18 mouse cellular contexts compared by ENCODE assay signal in genomic region chr4:130914527-130914926, GRCm38 (mm10). TPM values are rescaled to one million over a fixed set of nuclear protein-coding genes. Genes with fewer than 3 reads are reported as not detected.
DNase-seq lines count a peak whose midpoint lies in the region; ATAC-seq and TF ChIP-seq lines count a peak whose summit lies in the region.
"Had no signal": no experiment of that assay in that cellular context is flagged by ENCODE, and none has a peak within 500 bp of the region (broad histone marks: within the 10 kb centered on the region; RNA-seq: fewer than 3 reads in every experiment).

No protein-coding gene starts in this region.

- no peak overlapping the region for H3K27ac ChIP-seq in heart, embryonic 15.5 days
- H3K27ac ChIP-seq in thymus, adult 2 months (ENCODE audit: control insufficient read depth, insufficient read depth, low read length): peak overlapping the region; percentile 98
- H3K27ac ChIP-seq in liver, embryonic 13.5 days: no peak overlapping the region
- H3K27ac ChIP-seq in forebrain, postnatal 0 days (ENCODE audit: low read depth, low read length): no peak overlapping the region
- H3K27ac ChIP-seq in kidney, adult 2 months (ENCODE audit: insufficient read depth, low read depth, low read length): no peak overlapping the region
- H3K27ac ChIP-seq: embryonic facial prominence, embryonic 15.5 days; forebrain, embryonic 13.5 days had no signal

- ATAC-seq in heart, embryonic 15.5 days (replicated peaks; ENCODE audit: insufficient number of reproducible peaks, insufficient read depth, low FRiP score, low read depth): no peak
- ATAC-seq in liver, embryonic 13.5 days (ENCODE audit: low read depth): no peak
- ATAC-seq in forebrain, postnatal 0 days: no peak
- ATAC-seq: forebrain, embryonic 13.5 days had no signal

- no peak for DNase-seq in heart, postnatal 10 days
- DNase-seq in thymus, adult 2 months: peak; percentile 49
- DNase-seq in thymus, postnatal 25 days: no peak
- no peak for DNase-seq in liver, embryonic 13.5 days
- no peak for DNase-seq in forebrain, postnatal 0 days
- DNase-seq in layer of hippocampus, postnatal 25 days (ENCODE audit: extremely low spot score in 1 of 2, low spot score in 1 of 2): no peak
- no peak for DNase-seq in kidney, adult 2 months
- DNase-seq: gastrocnemius, postnatal 10 days; kidney, postnatal 14 days; layer of hippocampus, postnatal 36 days had no signal

- intact Hi-C loops in heart, postnatal 10 days (cut with DNase I): no loop called here

- no peak overlapping the region for H3K9ac ChIP-seq in heart, embryonic 15.5 days
- 0 out of 2 replicates have a peak overlapping the region, but pooled peaks have one; percentile 51 for H3K9ac ChIP-seq in liver, embryonic 13.5 days
- no peak overlapping the region for H3K9ac ChIP-seq in forebrain, postnatal 0 days
- H3K9ac ChIP-seq: embryonic facial prominence, embryonic 15.5 days; forebrain, embryonic 13.5 days had no signal

- no peaks in the 10 kb centered on the region for H3K9me3 ChIP-seq in heart, embryonic 15.5 days (replicated peaks)
- no peaks in the 10 kb centered on the region for H3K9me3 ChIP-seq in liver, embryonic 13.5 days (replicated peaks)
- H3K9me3 ChIP-seq in forebrain, postnatal 0 days (ENCODE audit: low read length): no peaks in the 10 kb centered on the region
- H3K9me3 ChIP-seq: embryonic facial prominence, embryonic 15.5 days; forebrain, embryonic 13.5 days had no signal

- H3K4me1 ChIP-seq in heart, embryonic 15.5 days (replicated peaks): peaks cover 23% of the 10 kb centered on the region
- H3K4me1 ChIP-seq in thymus, adult 2 months (replicated peaks; ENCODE audit: control insufficient read depth, insufficient read depth, low read length): peaks cover 67% of the 10 kb centered on the region
- H3K4me1 ChIP-seq in liver, embryonic 13.5 days (replicated peaks): peaks cover 62% of the 10 kb centered on the region
- no peaks in the 10 kb centered on the region for H3K4me1 ChIP-seq in forebrain, postnatal 0 days (ENCODE audit: insufficient read depth)
- H3K4me1 ChIP-seq in kidney, adult 2 months (ENCODE audit: control insufficient read depth, insufficient read depth, low read length): no peaks in the 10 kb centered on the region

- TF ChIP-seq POLR2A in thymus, adult 2 months (IDR thresholded peaks at IDR 0.05; ENCODE audit: control insufficient read depth, extremely low read depth, insufficient read depth, low read length, poor library complexity): no peak
- TF ChIP-seq POLR2A in kidney, adult 2 months (IDR thresholded peaks at IDR 0.05; ENCODE audit: low read depth, low read length): no peak

- peak overlapping the region; percentile 17; the same call in 1 of the 2 replicates for H3K4me3 ChIP-seq in heart, embryonic 15.5 days
- H3K4me3 ChIP-seq in thymus, adult 2 months (ENCODE audit: control insufficient read depth, insufficient read depth, low read length): peak overlapping the region; percentile 95
- H3K4me3 ChIP-seq in liver, embryonic 13.5 days (replicated peaks): peak overlapping the region; percentile 30
- H3K4me3 ChIP-seq in forebrain, postnatal 0 days (ENCODE audit: low read depth, low read length): no peak overlapping the region
- no peak overlapping the region for H3K4me3 ChIP-seq in kidney, adult 2 months (ENCODE audit: insufficient read depth, low read depth, low read length)
- H3K4me3 ChIP-seq: embryonic facial prominence, embryonic 15.5 days; forebrain, embryonic 13.5 days had no signal

- WGBS in heart, embryonic 15.5 days: 47% methylated on average over 7 of the region's 7 CpGs
- WGBS in thymus, adult 2 months: 3% methylated on average over 7 of the region's 7 CpGs
- WGBS in liver, embryonic 13.5 days (ENCODE audit: insufficient replicate concordance): 23% methylated on average over 7 of the region's 7 CpGs
- 64% methylated on average over 7 of the region's 7 CpGs for WGBS in forebrain, postnatal 0 days
- 72% methylated on average over 7 of the region's 7 CpGs for WGBS in kidney, adult 2 months

- no peak for TF ChIP-seq CTCF in thymus, adult 2 months (IDR thresholded peaks at IDR 0.05; ENCODE audit: borderline replicate concordance, control insufficient read depth, extremely low read depth, insufficient read depth, low read length, poor library complexity)
- no peak for TF ChIP-seq CTCF in forebrain, postnatal 0 days (IDR thresholded peaks at IDR 0.05; ENCODE audit: low read depth)
- no peak for TF ChIP-seq CTCF in kidney, adult 2 months (conservative IDR thresholded peaks at IDR 0.05; ENCODE audit: insufficient read depth, insufficient read length, low read depth, low read length)

- H3K4me2 ChIP-seq in heart, embryonic 15.5 days: peak overlapping the region; percentile 19; the same call in 1 of the 2 replicates
- H3K4me2 ChIP-seq in liver, embryonic 13.5 days: peak overlapping the region; percentile 41
- H3K4me2 ChIP-seq in forebrain, postnatal 0 days (ENCODE audit: low read depth): no peak overlapping the region
- H3K4me2 ChIP-seq: embryonic facial prominence, embryonic 15.5 days; forebrain, embryonic 13.5 days had no signal

- no peaks in the 10 kb centered on the region for H3K36me3 ChIP-seq in heart, embryonic 15.5 days
- no peaks in the 10 kb centered on the region; the same call in 1 of the 2 replicates for H3K36me3 ChIP-seq in thymus, adult 2 months (ENCODE audit: control insufficient read depth, insufficient read depth, low read length)
- H3K36me3 ChIP-seq in liver, embryonic 13.5 days: no peaks in the 10 kb centered on the region
- H3K36me3 ChIP-seq in forebrain, postnatal 0 days (ENCODE audit: insufficient read depth): no peaks in the 10 kb centered on the region
- H3K36me3 ChIP-seq in kidney, adult 2 months (ENCODE audit: control insufficient read depth, insufficient read depth, low read length): no peaks in the 10 kb centered on the region
- H3K36me3 ChIP-seq: embryonic facial prominence, embryonic 15.5 days had no signal

- 0 out of 2 replicates have a peak, but pooled peaks cover 3% of the 10 kb centered on the region for H3K27me3 ChIP-seq in heart, embryonic 15.5 days
- no peaks in the 10 kb centered on the region for H3K27me3 ChIP-seq in thymus, adult 2 months (ENCODE audit: control insufficient read depth, insufficient read depth, low read length)
- H3K27me3 ChIP-seq in liver, embryonic 13.5 days: no peaks in the 10 kb centered on the region
- no peaks in the 10 kb centered on the region for H3K27me3 ChIP-seq in forebrain, postnatal 0 days (ENCODE audit: insufficient read depth, low read length)
- H3K27me3 ChIP-seq in kidney, adult 2 months (replicated peaks; ENCODE audit: control insufficient read depth, insufficient read depth, low read length): no peaks in the 10 kb centered on the region
- H3K27me3 ChIP-seq: embryonic facial prominence, embryonic 15.5 days; forebrain, embryonic 13.5 days had no signal

RNA-seq across cellular contexts. Expression of gene Laptm5, which starts 1.6 kb away (rescaled TPM):
- 27.4 and 55.0 TPM in 2 replicates for polyA plus RNA-seq in heart, embryonic 15.5 days (2015; fragmentation: Nextera tagmentation; extraction: Ambion mirVana)
- total RNA-seq in heart, postnatal 10 days (2021): 10 to 100 TPM; 13.9 to 16.9 TPM
- 1,867 and 1,969 TPM in 2 replicates for polyA plus RNA-seq in thymus, adult 2 months (2012; rRNA removed)
- polyA plus RNA-seq in liver, embryonic 13.5 days (2015; fragmentation: Nextera tagmentation; extraction: Ambion mirVana): 54.1 and 58.3 TPM in 2 replicates
- total RNA-seq in forebrain, postnatal 0 days (2014; rRNA removed): 17.5 and 25.5 TPM in 2 replicates
- 30.2 and 34.3 TPM in 2 replicates for polyA plus RNA-seq in forebrain, postnatal 0 days (2015; fragmentation: Nextera tagmentation; extraction: Ambion mirVana)
- 10 to 100 TPM; 37.3 to 39.6 TPM for total RNA-seq in layer of hippocampus, postnatal 25 days (2021)
- 35.6 and 79.8 TPM in 2 replicates for polyA plus RNA-seq in kidney, adult 2 months (2012; rRNA removed)
- polyA plus RNA-seq: Patski had no signal

RNA-seq across cellular contexts. Expression of gene Matn1, which starts 29.7 kb away (rescaled TPM):
- polyA plus RNA-seq in heart, embryonic 15.5 days (2015; fragmentation: Nextera tagmentation; extraction: Ambion mirVana): 0.39 and 1.6 TPM in 2 replicates
- total RNA-seq in heart, postnatal 10 days (2021): not detected
- 2.1 and 2.2 TPM in 2 replicates for polyA plus RNA-seq in thymus, adult 2 months (2012; rRNA removed)
- 0.05 TPM in 2 replicates for polyA plus RNA-seq in liver, embryonic 13.5 days (2015; fragmentation: Nextera tagmentation; extraction: Ambion mirVana)
- 0.24 and 0.38 TPM in 2 replicates for total RNA-seq in forebrain, postnatal 0 days (2014; rRNA removed)
- 0.16 and 0.27 TPM in 2 replicates for polyA plus RNA-seq in forebrain, postnatal 0 days (2015; fragmentation: Nextera tagmentation; extraction: Ambion mirVana)
- total RNA-seq in layer of hippocampus, postnatal 25 days (2021): 1 to 10 TPM; 2.0 to 2.1 TPM
- polyA plus RNA-seq in kidney, adult 2 months (2012; rRNA removed): 0.06 TPM in 1 of 2 replicates, not detected in the other
- total RNA-seq: adrenal gland, adult 18-20 months; heart, postnatal 14 days; neutrophil, adult 5-6 weeks had no signal
- polyA plus RNA-seq: forebrain, embryonic 13.5 days; inflammation-experienced regulatory T-cells, adult 6 months; Patski had no signal

Comparison
In these comparisons a context has a peak if more than half of its experiments do, and no peak if none do; other contexts are left out.
1. H3K4me3 ChIP-seq: peak in heart, embryonic 15.5 days (single experiment), thymus, adult 2 months (single experiment) and liver, embryonic 13.5 days (single experiment); none in forebrain, postnatal 0 days (single experiment) and kidney, adult 2 months (single experiment).
2. RNA of gene Laptm5, which starts 1.6 kb away (polyA plus RNA-seq): 1,867 to 1,969 TPM in thymus, adult 2 months; 35.6 to 79.8 TPM in kidney, adult 2 months, 54.1 to 58.3 TPM in liver, embryonic 13.5 days, 30.2 to 34.3 TPM in forebrain, postnatal 0 days and 27.4 to 55.0 TPM in heart, embryonic 15.5 days; every median in the first group is over 10 times any median in the second.